Mouse (Mus musculus): ENCODE measurements around the gene Wdfy4. TPM values are rescaled to one million over a fixed set of nuclear protein-coding genes. Genes with fewer than 3 reads are reported as not detected.
A peak's percentile ranks its signal among the peaks of the same experiment; 100 is the strongest.

The Wdfy4 gene
- polyA plus RNA-seq, 1 experiment from 2014 or later: 0.09 TPM

- Histone ChIP-seq H3K4me2 (no peak overlapping the region), H3K4me1 (peaks cover 4% of the 10 kb centered on the region), H3K4me3 (replicated peaks) (no peak overlapping the region), H3K27me3 (peaks cover 8% of the 10 kb centered on the region; the same call in 1 of the 2 replicates), H3K27ac (no peak overlapping the region), H3K36me3 (replicated peaks) (no peaks in the 10 kb centered on the region), H3K9me3 (no peaks in the 10 kb centered on the region), H3K9ac (no peak overlapping the region)
- 92% methylated on average over 7 of the region's 7 CpGs for WGBS
- no peak for ATAC-seq (ENCODE audit: low FRiP score)
These were observed 126.2 kb downstream of the Wdfy4 start for GRCm38 (mm10) chr14:33058881-33059660.

- Histone ChIP-seq H3K4me2 (no peak overlapping the region), H3K4me1 (peaks cover 15% of the 10 kb centered on the region), H3K9me3 (no peaks in the 10 kb centered on the region), H3K27me3 (no peaks in the 10 kb centered on the region; the same call in 1 of the 2 replicates), H3K9ac (no peak overlapping the region), H3K4me3 (replicated peaks) (no peak overlapping the region), H3K36me3 (replicated peaks) (no peaks in the 10 kb centered on the region), H3K27ac (peak overlapping the region; percentile 36; the same call in 1 of the 2 replicates)
- WGBS: 48% methylated on average over 8 of the region's 8 CpGs
- no peak for ATAC-seq (ENCODE audit: low FRiP score)
These were observed 131.9 kb downstream of the Wdfy4 start for GRCm38 (mm10) chr14:33053441-33053840.

GRCm38 (mm10) chr14:33045217-33045616, 140.1 kb downstream of the Wdfy4 start:
- Histone ChIP-seq H3K27ac (no peak overlapping the region), H3K4me3 (replicated peaks) (no peak overlapping the region), H3K9me3 (no peaks in the 10 kb centered on the region), H3K4me1 (no peaks in the 10 kb centered on the region), H3K4me2 (no peak overlapping the region), H3K27me3 (no peaks in the 10 kb centered on the region), H3K9ac (no peak overlapping the region), H3K36me3 (replicated peaks) (no peaks in the 10 kb centered on the region)
- 92% methylated on average over 3 of the region's 3 CpGs for WGBS
- no peak for ATAC-seq (ENCODE audit: low FRiP score)

DNA sequence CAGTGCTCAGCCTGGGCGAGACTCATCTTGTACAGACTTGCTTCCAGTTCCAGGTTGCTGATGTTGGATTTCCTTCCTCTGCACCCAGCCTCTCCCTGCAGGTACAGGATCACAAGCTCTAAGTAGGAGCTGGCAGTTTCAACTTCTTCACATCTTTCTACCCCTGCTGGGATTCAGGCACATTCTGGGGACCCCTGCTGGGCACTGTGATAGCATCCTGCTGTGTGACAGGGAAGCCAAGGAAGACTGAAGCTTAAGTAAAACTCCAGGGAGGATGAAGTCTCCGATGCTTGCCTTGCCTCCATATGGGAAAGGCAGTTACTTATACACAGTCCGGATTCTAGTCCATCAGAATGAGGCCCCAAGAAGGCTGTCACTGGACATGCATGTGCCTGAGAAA, 148.5 kb downstream of the Wdfy4 start:
- H3K27ac ChIP-seq: no peak overlapping the region
- no peak for ATAC-seq (ENCODE audit: low FRiP score)
- no peaks in the 10 kb centered on the region for H3K27me3 ChIP-seq
- H3K4me2 ChIP-seq: no peak overlapping the region
- 51% methylated on average over 3 of the region's 3 CpGs for WGBS
- H3K9me3 ChIP-seq: no peaks in the 10 kb centered on the region
- no peak overlapping the region for H3K9ac ChIP-seq
- H3K4me1 ChIP-seq: 0 out of 2 replicates have a peak, but pooled peaks cover 2% of the 10 kb centered on the region
- no peaks in the 10 kb centered on the region for H3K36me3 ChIP-seq (replicated peaks)
- no peak overlapping the region for H3K4me3 ChIP-seq (replicated peaks)

DNA sequence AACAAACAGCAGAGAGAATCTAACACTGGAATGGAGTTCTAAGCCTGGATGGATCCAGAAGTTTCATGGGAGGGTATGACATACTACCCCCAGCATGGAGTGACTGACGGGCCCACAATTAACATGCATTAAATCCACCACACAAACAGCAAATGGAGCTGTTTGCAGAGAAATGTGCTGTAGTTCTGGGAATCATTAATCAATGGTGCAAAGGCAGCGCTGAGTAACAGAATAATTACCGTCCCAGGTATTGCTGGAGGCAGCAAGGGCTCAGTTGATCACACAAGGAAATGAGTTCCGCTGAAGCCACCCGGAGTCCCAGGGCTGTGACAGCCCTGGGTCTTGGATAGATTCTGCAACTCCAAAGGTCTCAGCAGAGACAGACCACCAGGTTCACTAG, 149.9 kb downstream of the Wdfy4 start:
- Histone ChIP-seq H3K4me3 (replicated peaks) (no peak overlapping the region), H3K27ac (no peak overlapping the region), H3K4me2 (no peak overlapping the region), H3K9ac (no peak overlapping the region), H3K4me1 (0 out of 2 replicates have a peak, but pooled peaks cover 2% of the 10 kb centered on the region), H3K36me3 (replicated peaks) (no peaks in the 10 kb centered on the region), H3K9me3 (no peaks in the 10 kb centered on the region), H3K27me3 (no peaks in the 10 kb centered on the region)
- WGBS: 69% methylated on average over 5 of the region's 5 CpGs
- no peak for ATAC-seq (ENCODE audit: low FRiP score)

- Histone ChIP-seq H3K4me3 (replicated peaks) (no peak overlapping the region), H3K36me3 (replicated peaks) (no peaks in the 10 kb centered on the region), H3K9ac (no peak overlapping the region), H3K27me3 (no peaks in the 10 kb centered on the region), H3K9me3 (no peaks in the 10 kb centered on the region), H3K4me1 (0 out of 2 replicates have a peak, but pooled peaks cover 2% of the 10 kb centered on the region), H3K27ac (no peak overlapping the region), H3K4me2 (no peak overlapping the region)
- WGBS: 41% methylated on average over 6 of the region's 6 CpGs
- ATAC-seq (ENCODE audit: low FRiP score): no peak
These were observed 151.9 kb downstream of the Wdfy4 start for GRCm38 (mm10) chr14:33033424-33033823.

- Histone ChIP-seq H3K27me3 (no peaks in the 10 kb centered on the region), H3K4me3 (replicated peaks) (no peak overlapping the region), H3K4me1 (0 out of 2 replicates have a peak, but pooled peaks cover 2% of the 10 kb centered on the region), H3K9me3 (no peaks in the 10 kb centered on the region), H3K36me3 (replicated peaks) (no peaks in the 10 kb centered on the region), H3K9ac (no peak overlapping the region), H3K4me2 (no peak overlapping the region), H3K27ac (no peak overlapping the region)
- 60% methylated on average over 3 of the region's 3 CpGs for WGBS
- no peak for ATAC-seq (ENCODE audit: low FRiP score)
These were observed 154.5 kb downstream of the Wdfy4 start for GRCm38 (mm10) chr14:33030849-33031248.

- H3K27ac ChIP-seq: no peak overlapping the region
- ATAC-seq (ENCODE audit: low FRiP score): no peak
- H3K27me3 ChIP-seq: no peaks in the 10 kb centered on the region
- no peak overlapping the region for H3K4me2 ChIP-seq
- no peaks in the 10 kb centered on the region for H3K4me1 ChIP-seq
- H3K9ac ChIP-seq: no peak overlapping the region
- H3K9me3 ChIP-seq: no peaks in the 10 kb centered on the region
- WGBS: 76% methylated on average over 5 of the region's 5 CpGs
- no peak overlapping the region for H3K4me3 ChIP-seq (replicated peaks)
- no peaks in the 10 kb centered on the region for H3K36me3 ChIP-seq (replicated peaks)
These were observed 165.7 kb downstream of the Wdfy4 start for GRCm38 (mm10) chr14:33019606-33020005.

DNA sequence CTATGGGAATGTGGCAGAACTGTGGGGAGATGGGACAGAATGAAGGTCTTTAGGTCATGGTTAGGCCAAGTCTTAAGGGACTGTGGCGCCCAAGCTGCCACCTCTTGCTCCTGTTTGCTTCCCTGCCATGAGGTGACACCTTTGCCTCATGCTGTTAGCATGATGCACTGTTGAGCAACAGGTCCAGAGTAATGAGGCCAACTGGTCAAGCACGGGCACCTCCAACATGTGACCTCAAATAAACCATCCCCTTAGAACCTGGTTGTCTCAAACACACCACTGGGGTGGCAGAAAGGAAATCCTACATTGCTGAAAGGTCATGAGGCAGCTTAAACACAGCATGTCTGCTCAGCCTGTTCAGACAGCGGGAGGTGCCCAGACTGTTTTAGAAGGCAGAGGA, 166.3 kb downstream of the Wdfy4 start:
- Histone ChIP-seq H3K36me3 (replicated peaks) (no peaks in the 10 kb centered on the region), H3K4me1 (no peaks in the 10 kb centered on the region), H3K9ac (no peak overlapping the region), H3K27me3 (no peaks in the 10 kb centered on the region), H3K9me3 (no peaks in the 10 kb centered on the region), H3K27ac (no peak overlapping the region), H3K4me3 (replicated peaks) (no peak overlapping the region), H3K4me2 (no peak overlapping the region)
- ATAC-seq (ENCODE audit: low FRiP score): no peak
- 85% methylated on average over 3 of the region's 3 CpGs for WGBS

DNA sequence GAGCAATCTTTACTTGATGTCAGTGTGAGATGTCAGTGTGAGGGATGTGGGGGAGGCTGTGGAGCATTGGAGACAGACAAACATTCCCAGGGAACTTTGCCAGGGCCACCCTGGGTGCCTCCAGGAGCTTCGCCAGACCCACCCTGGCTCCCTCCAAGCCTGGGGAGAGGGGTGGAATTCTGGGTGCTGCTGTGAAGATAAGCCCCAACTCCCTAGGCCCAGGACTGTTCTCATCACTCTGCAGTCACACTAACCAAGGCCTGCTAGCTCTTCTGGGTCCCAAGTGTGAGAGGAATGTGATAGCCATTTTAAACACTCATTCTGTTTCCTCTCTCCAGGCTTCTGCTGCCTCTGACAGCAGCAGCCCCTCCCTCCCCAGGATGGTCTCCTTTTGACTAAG, 177.7 kb downstream of the Wdfy4 start:
- H3K27ac ChIP-seq: no peak overlapping the region

DNA sequence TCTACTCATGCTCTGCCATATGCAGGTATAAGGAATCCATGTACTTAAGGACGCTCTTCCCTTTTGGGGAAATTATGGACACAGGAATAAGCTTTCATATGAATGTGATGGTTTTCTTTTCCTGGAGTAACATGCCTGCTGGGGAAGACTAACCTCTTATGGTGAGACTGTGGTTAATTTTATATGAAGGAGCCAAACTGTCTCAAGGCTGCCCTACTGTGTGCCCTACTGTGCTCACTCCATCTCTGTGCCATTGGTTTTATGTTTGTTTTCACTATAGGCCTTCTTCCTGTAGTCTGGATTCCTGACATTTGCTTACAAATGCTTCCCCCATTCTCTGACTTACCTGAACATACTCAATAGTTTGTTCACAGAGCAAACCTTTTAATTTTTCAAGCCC, 180.2 kb downstream of the Wdfy4 start:
- WGBS: 100% methylated on average over 1 of the region's 1 CpGs
- H3K4me2 ChIP-seq: no peak overlapping the region
- H3K4me1 ChIP-seq: peaks cover 12% of the 10 kb centered on the region
- no peaks in the 10 kb centered on the region for H3K36me3 ChIP-seq (replicated peaks)
- no peak overlapping the region for H3K4me3 ChIP-seq (replicated peaks)
- no peak overlapping the region for H3K9ac ChIP-seq
- H3K9me3 ChIP-seq: no peaks in the 10 kb centered on the region; the same call in 1 of the 2 replicates
- ATAC-seq (ENCODE audit: low FRiP score): no peak
- no peak overlapping the region for H3K27ac ChIP-seq
- H3K27me3 ChIP-seq: no peaks in the 10 kb centered on the region

More for the DNA sequence above, 177.7 kb downstream of the Wdfy4 start:
- H3K9me3 ChIP-seq: no peaks in the 10 kb centered on the region; the same call in 1 of the 2 replicates
- no peaks in the 10 kb centered on the region for H3K36me3 ChIP-seq (replicated peaks)
- ATAC-seq (ENCODE audit: low FRiP score): no peak
- WGBS: 100% methylated on average over 1 of the region's 1 CpGs
- no peak overlapping the region for H3K4me3 ChIP-seq (replicated peaks)
- no peak overlapping the region for H3K9ac ChIP-seq
- no peak overlapping the region for H3K4me2 ChIP-seq
- H3K27me3 ChIP-seq: no peaks in the 10 kb centered on the region
- no peaks in the 10 kb centered on the region for H3K4me1 ChIP-seq

GRCm38 (mm10) chr14:33000112-33000979, 185.0 kb downstream of the Wdfy4 start:
- Histone ChIP-seq H3K36me3 (replicated peaks) (no peaks in the 10 kb centered on the region), H3K27me3 (no peaks in the 10 kb centered on the region), H3K4me3 (replicated peaks) (no peak overlapping the region), H3K4me1 (peaks cover 26% of the 10 kb centered on the region), H3K9me3 (no peaks in the 10 kb centered on the region; the same call in 1 of the 2 replicates), H3K9ac (no peak overlapping the region), H3K4me2 (no peak overlapping the region), H3K27ac (no peak overlapping the region)
- 17% methylated on average over 8 of the region's 8 CpGs for WGBS
- ATAC-seq (ENCODE audit: low FRiP score): no peak
